Mouse (Mus musculus): ENCODE measurements around the gene Ube2d2b.

Ube2d2b gene

DNA sequence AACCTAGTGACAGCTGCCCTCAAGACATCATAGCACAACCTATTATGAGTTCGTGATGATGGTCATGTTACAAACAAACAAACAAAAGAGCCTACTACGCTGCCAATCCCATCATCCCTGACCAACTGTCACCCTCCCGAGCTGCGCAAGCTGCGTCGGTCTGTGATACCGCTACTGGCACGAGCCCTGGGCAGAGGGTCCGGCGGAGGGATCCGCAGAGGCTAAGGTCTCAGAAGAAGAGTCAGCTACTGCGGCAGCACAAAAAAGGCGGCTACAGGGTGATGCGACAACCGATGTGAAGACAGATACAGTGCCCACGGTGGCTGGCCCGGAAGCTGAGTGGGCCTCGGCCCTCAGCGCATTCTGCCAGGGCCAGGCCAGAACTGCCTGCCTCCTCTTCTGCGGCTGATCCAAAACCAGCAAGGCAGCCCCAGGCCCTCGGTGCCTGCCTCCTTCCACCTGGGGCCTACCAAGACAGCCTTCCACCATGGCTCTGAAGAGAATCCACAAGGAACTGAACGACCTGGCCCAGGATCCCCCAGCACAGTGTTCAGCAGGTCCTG lies at the start of gene Ube2d2b:
TSS of gene Ube2d2b (plus strand) at position 102 of the 563 bp plus-strand sequence.
- DNase-seq: no peak

- DNase-seq: no peak
Observed at GRCm38 (mm10) chr5:107782360-107782759, 47.5 kb upstream of the Ube2d2b start.

DNA sequence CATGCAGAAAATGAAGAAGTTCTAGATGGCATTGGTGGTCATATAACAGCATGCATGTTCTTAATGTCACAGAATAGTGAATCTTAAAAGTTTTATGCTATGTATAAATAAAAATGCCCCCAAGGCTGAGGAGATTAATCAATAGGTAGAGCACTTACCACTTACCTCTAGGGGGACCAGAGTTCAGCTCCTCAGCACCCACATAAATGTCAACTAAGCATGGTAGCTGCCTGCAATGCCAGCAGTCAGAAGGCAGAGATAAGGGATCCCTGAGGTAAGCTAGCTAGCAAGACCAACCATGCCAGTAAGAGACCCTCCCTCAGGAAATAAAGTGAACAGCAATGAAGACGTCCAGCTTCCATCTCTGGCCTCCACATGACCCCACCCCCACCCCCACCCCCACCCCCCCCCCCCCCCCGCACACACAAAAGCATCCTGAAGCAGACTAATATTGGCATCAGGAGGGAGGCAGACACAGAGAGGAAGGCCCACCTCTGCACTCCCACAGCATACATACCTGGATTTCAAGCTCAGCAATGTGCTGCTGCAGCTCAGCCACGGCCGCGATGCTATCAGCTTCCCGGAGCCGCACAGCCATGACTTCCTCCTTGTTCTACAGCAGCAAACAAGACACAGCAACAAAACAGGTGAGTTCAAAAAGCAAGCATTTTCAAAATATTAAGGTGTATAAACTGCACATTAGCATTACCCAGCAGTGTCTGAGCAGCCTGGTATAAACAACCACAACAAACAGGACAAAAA lies 42.0 kb upstream of the Ube2d2b start:
- DNase-seq: no peak

DNA sequence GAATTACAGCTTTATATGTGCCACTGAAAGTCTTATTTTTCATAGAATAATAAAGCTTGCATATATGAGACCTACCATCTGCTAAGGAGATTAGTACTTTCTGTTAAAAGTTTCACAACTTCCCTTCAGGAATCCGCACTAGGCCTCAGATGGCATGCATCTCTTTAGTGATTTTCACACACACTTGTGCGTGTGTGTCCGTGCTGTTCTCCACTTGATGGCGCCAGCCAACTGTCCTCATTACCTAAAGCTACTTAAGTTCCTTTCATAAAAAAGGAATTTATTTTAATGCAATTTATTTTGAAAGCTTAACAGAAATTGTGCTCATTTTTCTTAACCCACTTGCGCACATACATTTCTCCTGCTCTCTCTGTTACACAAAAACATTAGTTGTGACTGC lies 40.4 kb upstream of the Ube2d2b start:
- peak; percentile 17 for DNase-seq

- no peak for DNase-seq
Observed at GRCm38 (mm10) chr5:107791966-107792365, 37.9 kb upstream of the Ube2d2b start.

DNA sequence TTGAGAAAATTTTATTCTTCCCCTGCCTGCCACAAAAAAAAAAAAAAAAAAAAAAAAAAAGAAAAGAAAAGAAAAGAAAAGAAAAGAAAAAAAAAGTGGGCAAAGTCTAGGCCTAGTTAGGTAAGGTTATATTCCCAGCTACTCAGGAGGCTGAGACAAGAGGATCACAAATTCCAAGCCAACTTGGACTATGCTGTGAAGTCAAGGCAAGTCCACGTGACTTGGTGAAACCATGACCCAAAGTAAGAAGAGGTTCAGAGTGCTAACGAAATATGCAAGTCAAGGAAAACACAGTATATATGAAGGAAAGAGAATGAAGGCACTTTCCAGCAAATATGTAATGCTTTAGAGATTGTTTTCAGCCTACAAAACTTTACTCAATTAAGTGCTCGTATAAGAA lies 37.4 kb upstream of the Ube2d2b start:
- DNase-seq: no peak

DNA sequence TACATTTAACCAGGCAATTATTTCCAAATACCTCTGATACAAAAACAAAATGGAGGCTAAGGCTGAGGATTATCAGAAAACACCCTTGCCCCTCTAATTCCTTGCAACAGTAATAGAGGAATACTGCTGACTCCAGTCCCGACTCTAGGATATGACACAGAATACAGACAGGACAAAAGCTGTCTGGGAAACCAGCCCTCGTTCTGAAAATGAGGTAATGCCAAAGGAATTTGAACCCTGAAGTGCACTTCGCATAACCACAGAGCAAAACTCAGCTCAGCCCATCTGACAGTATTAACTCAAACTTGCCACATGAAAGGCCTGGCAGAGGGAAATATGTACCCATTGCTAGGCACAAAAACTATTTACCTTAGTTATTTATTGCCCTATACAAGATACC lies 36.6 kb upstream of the Ube2d2b start:
- peak; percentile 24 for DNase-seq

GRCm38 (mm10) chr5:107793927-107794326 lies 36.0 kb upstream of the Ube2d2b start:
- DNase-seq: peak; percentile 42

DNA sequence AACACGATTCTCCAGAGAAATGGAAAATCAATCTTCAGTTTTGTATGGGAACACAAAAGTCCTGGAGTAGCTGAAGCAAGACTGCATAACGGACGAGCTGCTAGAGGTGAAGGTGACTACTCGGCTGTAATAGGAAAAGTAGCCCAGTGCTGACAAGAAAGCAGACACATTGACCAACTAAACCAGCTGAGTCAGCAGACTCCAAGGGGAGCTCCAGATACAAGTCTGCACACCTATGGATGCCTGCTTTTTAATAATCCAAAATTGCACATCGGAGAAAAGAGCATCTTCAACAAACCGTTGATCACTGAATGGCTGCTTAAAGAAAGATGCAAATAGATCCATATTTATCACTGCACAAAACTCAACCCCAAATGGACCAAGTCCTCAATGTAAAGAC lies 31.6 kb upstream of the Ube2d2b start:
- no peak for DNase-seq

- no peak for DNase-seq
Observed at GRCm38 (mm10) chr5:107801234-107801633, 28.7 kb upstream of the Ube2d2b start.

GRCm38 (mm10) chr5:107802621-107803020 lies 27.3 kb upstream of the Ube2d2b start:
- DNase-seq: no peak

GRCm38 (mm10) chr5:107807496-107807895 lies 22.4 kb upstream of the Ube2d2b start:
- no peak for DNase-seq

- DNase-seq: no peak
Observed at GRCm38 (mm10) chr5:107814651-107815050, 15.2 kb upstream of the Ube2d2b start.

- DNase-seq: no peak
Observed at GRCm38 (mm10) chr5:107822521-107822920, 7.4 kb upstream of the Ube2d2b start.

DNA sequence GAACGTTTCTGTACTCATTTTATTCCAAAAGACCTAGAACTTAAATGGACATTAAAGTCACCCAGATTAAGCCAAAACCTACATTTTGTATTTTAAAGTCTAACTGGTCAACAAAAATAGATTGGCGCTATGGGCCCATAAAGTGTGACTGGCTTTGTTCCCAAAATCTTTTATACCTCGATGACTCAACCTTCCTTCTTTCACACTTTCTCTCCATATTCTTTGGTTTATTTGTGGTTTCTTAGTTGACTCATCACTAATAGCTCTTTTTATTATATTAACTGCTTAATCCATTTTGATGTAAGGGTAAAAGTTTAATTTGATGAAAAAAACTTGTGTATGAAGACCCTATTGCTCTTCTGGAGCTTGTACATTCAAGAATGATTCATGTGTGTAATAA lies 1.5 kb downstream of the Ube2d2b start:
- DNase-seq: no peak

GRCm38 (mm10) chr5:107834287-107834686 lies 4.4 kb downstream of the Ube2d2b start:
- DNase-seq: no peak

- DNase-seq: no peak
Observed at GRCm38 (mm10) chr5:107838891-107839644, 9.2 kb downstream of the Ube2d2b start.

DNA sequence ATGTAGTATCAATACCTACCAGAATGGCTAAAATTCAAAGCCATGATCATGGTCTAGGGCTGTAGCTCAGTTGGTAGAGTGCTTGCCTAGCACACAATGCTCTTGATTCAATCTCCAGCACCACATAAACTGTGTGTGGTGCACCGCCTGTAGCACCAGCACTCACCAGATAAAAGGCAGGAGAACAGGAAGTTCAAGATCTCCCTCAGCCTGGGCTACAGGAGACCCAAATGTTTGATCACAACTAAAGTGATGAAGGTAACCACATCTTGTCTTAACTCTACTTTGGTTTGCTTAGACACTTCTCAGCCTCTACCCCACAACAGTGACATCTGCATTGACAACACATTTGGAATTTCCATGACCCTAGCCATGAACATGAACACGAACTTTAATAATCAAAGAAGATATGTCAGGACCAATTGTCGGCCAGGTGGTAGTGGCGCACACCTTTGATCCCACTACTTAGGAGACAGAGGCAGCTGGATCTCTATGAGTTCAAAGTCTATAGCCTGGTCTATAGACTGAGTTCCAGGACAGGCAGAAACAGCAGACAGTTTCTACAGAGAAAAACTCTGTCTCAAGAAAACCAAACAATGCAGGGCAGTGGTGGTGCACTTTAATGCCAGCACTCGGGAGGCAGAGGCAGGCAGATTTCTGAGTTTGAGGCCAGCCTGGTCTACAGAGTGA lies 10.8 kb downstream of the Ube2d2b start:
- DNase-seq: no peak

GRCm38 (mm10) chr5:107847349-107847748 lies 17.4 kb downstream of the Ube2d2b start:
- DNase-seq: no peak

DNA sequence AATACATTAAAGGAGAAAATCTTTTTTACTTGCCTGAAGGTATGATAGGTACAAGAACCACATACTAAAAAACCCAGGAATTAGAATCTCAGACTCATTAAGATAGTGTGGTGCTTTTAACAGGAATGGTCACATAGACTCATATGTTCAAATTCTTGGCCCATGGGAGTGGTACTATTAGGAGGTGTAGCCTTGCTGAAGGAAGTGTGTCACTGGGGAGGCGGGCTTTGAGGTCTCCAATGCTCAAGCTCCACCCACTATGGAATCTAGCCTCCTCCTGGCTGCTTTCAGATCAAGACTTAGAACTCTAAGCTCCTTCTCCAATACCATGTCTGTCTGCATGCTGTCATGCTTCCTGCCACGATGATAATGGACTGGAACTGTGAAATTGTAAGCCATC lies 17.9 kb downstream of the Ube2d2b start:
- no peak for DNase-seq

GRCm38 (mm10) chr5:107848964-107849363 lies 19.1 kb downstream of the Ube2d2b start:
- DNase-seq: no peak

- no peak for DNase-seq
Observed at GRCm38 (mm10) chr5:107853807-107854206, 23.9 kb downstream of the Ube2d2b start.

DNA sequence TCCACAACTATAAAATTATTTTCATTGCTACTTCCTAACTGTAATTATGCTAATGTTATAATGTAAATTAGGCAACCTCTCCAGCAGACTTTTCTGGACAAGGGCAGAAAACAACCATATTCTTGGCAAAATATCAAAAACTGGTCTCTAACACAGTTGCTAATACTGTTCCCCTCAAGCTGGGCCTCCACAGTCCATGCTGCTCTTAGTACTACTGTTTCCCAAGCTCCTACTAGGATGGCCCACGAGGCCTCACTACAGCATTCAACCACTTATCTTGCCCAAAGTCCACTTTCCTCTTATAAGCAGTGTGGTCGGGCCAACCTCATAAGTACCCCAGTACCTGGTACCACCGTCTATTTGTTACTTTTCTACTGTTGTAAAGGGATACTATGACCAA lies 24.7 kb downstream of the Ube2d2b start:
- DNase-seq: no peak

Measured in embryo, embryonic 11 days (tissue).